Mouse (Mus musculus): Measurements from ENCODE around the gene Fmo3.

Gene Fmo3

DNA sequence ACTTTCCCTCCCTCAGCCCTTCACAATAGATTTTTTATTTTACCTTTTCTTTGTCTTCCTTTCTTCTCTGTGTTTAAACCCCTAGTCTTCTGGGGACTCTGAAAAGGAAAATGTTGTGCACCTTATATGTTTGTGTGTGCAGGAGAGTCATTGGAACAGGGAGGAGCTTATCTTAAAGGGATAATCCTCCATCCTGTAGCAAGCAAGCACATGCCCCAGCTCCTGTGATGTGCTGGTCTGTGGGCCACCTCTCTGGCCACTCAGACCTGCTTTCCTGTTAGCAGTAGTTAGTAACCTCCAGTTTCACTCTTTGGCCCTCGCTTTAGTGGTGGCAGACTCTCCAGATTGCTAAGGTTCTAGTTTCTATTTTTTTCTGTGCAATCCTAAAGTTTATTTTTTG is at the start of gene Fmo3:
Fmo3 (minus strand) TSS at position 101 of the 400 bp plus-strand sequence.
- no peak for DNase-seq

DNA sequence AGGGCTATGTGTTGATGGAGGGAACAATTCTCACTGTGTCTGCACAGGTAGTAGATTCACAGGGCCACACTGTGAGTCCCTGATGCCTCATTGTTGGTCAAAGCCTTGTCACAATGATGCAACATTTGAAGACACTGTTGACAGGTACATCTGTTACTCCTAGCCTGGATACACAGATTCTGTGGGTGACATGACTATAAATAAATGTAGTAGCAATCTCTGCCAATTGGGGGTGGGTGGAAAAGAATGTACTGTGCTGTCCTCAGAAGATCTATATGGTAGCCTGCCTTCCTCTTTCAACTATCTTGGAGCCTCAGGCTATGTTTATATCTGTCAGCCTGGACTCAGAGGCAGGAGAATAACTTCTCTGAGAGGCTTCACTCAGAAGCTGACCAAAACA is 38.7 kb upstream of the Fmo3 start:
- no peak for DNase-seq

DNA sequence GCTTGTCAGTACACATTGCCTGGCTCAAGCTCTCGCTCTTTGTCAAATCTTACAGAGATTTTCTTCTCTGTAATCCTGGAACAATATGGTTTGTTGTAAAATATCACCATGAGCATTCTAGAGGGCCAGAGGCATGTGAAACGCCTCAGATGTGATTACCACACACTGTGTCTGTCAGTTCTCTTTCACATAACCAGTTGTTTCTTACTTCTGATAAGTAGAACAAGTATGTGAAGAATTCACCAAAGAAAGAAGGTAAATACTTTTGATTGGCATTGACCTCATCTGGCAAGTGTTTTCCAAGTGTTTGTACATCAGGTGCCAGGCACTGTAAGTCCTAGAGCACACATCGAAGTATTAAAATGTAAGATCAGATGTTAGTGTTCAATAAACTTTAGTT is 24.9 kb upstream of the Fmo3 start:
- no peak for DNase-seq

DNA sequence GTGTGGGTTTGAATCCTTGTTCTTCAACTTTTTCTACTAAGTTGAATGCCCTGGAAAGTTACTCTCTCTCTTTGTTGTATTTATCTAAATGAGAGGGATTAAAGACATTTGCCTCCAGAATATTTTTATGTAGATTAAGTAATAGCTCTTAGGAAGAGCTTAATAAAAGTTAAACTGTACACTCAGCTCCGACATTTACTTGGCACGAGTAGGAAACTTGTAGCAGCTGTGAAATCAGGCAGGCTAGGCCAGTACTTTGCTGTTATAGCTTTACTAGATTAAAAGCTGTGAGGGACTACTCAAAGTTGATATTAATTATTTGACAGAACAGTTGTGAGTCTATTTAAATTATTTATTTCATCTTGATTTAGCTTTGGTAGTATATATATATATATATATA is 19.2 kb upstream of the Fmo3 start:
- DNase-seq: no peak

DNA sequence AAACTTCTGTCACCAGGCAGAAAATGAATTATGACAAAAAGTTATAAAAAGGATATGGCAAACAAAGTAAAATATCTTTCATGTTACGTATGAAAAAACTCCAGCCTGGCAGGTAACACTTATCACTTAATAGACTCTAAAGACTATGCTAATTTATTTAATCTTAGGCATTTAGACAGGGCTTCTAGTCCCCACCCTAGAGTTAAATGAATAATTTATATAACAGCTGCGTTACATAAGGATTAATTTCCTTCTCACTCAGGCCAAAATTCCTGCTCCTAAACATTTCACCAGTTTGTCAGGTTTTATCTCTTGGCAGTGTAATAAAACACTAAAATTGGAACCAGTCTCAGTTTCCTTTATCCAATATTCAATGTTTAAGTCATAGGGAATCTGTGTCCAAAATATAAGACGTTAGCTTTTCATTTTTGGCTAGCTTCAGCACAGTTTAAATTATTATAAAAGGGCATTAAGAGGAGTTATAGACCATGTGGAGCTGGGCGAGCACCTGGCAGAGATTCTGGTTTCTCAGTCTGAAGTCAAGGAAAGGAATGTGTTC is 17.0 kb upstream of the Fmo3 start:
- DNase-seq: no peak

DNA sequence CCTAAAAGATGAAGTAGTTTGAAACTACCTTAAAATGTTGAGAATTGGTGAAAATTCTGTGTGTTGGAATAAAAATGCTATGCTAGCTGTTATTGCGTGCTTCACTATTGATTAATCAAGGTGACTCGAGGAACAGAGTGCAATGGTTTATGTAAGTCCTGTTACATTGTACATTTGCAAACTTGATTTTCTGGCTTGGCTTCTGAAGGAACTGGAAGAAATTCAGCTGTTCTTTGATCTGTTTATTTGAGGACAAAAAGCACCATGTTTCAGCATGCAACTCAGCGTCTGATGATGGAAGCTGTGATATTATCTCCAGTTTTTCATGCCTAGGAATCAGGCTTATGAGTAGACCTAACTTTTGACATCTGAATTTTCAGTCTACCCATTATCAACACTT is 3.2 kb upstream of the Fmo3 start:
- DNase-seq: no peak

DNA sequence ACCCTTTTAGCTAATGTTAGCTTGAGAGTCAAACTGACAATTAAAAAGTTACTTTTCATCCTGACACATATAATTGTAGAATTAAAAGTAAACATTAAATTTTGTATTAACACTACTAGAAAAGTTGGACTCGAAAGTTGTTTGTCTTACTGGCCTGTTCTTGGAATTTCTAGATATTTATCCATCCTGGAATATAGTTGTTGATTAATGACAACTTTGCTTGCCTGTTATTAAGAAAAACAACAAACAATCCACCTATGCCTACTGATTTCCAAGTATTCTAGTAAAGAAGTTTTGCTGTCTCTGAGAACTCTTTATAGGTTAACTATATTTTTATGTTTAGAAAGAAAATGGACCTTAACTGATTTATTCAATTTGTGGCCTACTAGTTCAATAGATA is 2.4 kb upstream of the Fmo3 start:
- DNase-seq: no peak

DNA sequence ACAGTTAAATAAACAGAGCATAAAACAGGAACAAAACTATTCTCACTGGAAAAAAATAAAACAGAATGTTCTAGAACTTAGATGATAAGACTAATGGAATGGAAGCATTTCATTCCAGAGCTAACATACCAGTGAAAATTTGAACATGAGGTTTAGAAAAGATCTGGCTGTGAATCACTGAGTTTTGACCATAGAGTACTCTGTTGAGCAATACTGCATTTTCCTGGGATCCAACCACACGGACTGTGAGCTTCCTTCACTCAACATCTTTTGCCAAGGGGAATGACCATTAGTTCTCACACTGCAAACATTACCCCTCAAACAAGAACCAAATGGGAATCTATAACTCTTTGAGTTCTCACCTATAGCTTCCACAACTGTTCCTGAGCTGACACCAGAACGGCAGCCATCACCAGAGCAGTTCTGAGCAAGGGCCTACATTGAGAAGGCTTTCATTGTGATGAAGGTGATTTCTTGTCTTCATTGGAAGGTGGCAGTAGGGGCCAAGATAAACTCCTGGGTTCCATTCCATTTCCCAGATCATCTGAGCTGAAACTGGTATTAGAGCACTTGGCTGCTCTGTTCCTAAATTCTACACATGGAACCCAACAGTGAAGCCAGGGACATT is 1.9 kb upstream of the Fmo3 start:
- no peak for DNase-seq

DNA sequence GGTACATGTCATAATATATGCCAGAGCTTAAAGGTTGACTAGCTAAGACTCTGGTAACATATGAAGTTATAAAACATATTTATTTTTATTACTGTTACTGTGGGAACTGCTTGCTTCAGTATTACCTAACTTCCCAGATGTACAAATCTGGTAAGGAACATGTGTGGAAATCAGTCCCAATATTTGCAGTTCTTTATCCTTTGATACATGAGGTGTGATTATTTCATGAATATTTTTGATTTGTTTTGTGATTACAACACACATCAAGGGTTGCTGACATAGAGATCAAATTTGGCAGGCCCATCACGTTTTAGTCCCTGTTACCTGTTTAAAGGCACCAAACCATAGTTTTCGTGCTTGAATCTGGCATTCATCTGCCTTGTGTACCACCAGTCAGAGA is 20.8 kb downstream of the Fmo3 start:
- DNase-seq: no peak

DNA sequence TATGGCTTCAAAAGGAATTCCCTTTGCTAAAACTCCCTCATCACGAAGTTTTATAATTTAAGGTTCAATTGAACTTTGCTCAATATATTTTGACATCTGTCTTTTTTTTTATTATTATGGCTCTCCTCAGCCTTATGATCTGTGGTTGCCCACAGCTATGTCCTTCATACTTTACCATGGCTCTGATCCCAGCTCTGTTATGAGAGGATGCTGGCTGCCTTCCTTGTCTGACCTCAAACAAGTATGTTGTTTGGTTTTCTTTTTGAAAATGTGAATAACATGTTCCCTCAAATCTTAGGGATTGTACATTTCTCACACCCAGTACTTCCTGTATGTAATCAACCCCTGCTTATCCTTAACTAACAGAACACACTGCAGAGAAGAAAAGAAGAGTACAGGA is 26.9 kb downstream of the Fmo3 start:
- DNase-seq: no peak

DNA sequence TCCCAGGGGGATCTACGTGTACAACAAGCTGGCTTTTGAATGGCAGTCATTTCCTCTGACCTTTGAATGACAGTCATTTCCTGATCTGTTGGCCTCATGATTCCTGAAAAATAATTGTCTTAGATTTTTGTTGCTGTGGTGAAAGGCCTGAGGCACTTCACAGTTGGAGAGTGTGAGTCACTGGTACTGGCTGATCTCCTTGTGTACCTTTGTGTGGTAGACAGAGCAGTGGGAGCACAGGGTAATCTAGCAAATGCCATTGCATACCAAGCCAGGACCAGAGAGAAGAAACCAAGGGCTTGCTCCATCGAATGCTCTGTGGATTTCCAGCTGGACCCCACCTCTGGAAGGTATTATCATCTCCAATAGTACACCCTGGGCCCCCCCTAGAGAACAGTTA is 31.2 kb downstream of the Fmo3 start:
- DNase-seq: no peak

DNA sequence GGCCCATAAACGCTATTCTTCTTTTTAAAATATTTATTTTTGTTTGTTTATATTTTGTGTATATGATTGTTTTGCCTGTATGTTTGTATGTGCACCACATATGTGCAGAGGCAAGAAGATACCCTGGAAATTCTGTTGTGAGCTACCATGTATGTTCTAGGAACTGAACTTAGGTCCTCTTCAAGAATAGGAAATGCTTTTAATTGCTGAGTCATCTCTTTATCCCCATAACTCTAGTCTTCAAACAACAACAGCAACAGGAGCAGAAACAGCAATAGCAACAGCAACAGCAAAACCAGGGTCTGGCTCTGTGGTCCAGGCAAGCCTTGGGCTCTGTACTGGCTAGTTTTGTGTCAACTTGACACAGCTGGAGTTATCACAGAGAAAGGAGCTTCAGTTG is 34.6 kb downstream of the Fmo3 start:
- DNase-seq: no peak

DNA sequence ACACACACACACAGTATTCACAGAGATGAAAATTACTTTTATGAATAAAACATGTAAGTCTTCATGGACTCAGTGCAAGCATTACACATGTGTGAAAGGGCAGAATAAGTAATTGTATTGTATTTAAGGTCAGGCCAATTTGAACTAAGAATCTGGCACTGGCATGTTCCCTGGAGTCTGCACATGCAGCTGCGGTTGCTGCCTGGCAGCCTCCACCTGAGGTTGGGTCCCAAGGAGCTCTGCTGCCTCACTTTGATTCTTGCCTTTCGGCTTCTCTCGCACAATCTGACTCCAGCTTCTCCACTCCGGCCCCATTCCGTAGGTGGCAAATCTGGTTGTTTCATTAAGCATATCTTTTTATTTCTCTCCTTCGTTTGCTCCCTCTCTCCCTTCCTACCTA is 36.4 kb downstream of the Fmo3 start:
- no peak for DNase-seq

DNA sequence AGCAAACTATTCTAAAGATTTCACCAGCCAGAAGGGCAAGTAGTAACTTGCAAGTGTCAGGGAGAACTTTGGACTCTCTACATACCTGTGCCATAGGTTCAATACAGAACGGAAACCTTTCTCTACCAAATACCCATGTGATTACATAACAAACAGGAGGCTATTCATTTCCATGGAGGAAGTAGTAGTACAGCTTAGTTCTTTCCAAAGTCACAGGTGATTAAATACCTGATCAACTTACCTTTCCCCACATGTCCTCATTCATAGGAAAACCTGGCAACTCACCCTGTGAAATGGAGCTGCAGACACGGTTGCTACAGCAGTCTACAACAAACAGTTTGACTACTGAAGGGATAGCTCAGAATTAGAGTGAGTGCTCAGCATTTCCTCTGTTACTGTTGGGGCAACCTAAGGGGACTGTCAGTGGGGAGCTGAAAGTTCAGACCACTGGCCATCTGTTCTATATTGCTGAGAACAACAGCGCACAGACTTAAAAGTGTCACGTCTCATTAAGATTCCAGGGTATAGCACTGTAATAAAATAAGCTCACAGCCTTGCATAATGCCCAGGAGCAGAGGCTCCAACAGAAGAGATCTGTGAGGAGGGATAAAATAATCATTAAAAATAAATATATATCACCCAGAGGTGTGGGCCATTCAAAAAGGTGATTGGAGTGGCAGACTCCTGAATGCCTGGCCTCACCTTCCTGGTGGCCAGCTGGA is 37.3 kb downstream of the Fmo3 start:
- no peak for DNase-seq

DNA sequence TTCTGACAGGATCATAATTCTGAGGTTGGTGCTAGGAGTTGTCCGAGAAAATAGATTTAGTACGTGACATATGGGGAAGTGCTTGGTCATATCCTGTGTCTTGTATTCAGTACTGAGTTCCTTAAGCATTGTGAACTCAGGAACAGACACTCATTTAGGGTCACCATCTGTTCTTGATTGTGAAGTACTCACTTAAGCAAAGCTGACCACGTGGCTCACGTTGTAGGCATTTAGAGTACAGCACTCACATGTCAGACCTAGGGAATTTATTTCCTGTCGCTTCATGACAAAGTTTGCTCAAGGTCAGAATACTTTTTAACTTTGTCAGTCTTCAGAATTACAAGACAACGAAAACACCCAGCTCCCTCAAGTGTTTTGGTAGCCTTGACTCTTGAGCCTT is 40.6 kb downstream of the Fmo3 start:
- no peak for DNase-seq

DNA sequence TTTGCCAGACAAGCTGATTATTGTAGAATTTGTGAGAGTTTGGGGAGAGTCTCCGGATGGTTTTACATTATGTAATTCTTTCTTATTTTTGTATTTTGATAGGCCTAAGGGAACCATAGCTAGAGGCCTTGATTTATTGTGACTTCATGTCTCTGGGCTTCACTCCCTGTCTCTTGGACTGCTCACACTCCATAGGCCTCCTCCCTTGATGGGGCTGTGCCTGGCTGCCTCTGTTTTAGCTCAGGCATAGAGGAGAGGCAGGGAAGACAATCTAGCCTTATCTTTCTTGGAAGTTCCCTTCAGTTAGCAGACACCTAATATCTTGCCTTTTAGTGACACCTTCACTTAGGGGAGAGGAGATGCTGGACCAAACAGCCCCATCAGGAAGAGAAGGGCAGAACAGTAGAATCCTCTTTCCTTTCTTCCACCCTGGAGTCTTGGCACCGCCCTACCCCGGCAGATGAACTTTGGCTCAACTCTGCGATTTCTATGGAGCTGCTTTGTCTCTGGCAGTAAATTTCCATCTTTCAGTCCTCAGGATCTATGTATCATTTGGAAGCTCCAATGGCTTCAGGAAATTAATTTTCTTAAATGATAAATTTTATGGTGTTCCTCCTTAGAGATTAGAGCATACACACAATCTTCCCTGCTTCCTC is 45.5 kb downstream of the Fmo3 start:
- peak in 1 of 2 experiments; percentile 2 for DNase-seq

DNA sequence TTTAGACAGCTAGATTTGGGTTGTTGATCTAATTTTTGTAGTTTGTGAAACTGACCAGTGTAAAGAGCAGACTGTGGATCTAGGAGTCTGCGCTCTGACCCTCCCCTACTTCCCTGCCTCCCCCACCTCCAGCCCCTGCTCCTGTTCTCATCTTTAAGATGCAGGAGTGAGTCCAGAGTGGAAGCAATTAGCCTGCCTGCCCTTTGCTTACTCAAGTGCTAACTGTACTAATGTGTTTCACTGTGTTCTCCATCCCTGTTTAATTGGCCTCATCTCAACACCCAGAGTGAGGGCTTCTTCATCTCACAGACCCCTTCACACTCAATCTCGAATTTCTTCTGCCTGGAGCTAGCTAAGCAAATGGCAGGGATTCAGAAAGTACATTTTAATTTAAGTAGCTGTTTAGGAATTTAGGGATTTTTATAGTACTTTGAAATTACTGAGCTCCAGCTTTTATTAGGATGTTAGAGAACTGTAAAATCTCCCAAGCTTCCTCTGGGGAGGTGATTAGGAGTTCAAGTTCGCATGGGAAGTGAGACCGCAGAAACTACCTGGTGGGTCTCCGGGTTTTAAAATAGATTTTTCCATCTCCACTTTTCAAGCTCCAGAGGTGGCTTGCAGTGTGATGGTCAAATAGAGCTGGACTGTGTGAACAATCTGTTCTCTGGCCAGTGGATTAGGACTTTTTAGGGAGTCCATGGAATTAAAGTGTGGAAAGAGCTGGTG is 46.2 kb downstream of the Fmo3 start:
- no peak for DNase-seq

DNA sequence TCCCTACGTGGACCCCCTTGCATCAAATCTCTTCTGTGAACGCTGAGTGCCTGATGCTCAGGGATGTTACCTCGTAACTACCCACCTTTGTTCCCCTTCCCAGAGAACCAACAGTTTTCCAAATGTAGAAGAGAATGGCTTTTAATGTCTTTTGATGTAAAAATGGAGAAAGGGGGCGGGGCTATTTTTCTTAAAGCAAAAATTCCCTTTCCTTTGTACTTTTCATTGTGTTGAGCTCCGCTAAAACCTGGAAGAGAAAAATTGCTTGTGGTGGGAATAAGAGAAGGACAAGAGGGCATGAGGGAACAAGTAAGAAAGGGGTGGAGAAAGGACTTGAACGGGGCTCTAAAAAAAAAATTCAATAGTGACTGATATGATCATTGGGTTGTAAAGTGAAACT is 46.9 kb downstream of the Fmo3 start, which contains the start of gene Fmo6:
Fmo6 (minus strand) TSS at position 101 of the 400 bp plus-strand sequence.
- no peak for DNase-seq

DNA sequence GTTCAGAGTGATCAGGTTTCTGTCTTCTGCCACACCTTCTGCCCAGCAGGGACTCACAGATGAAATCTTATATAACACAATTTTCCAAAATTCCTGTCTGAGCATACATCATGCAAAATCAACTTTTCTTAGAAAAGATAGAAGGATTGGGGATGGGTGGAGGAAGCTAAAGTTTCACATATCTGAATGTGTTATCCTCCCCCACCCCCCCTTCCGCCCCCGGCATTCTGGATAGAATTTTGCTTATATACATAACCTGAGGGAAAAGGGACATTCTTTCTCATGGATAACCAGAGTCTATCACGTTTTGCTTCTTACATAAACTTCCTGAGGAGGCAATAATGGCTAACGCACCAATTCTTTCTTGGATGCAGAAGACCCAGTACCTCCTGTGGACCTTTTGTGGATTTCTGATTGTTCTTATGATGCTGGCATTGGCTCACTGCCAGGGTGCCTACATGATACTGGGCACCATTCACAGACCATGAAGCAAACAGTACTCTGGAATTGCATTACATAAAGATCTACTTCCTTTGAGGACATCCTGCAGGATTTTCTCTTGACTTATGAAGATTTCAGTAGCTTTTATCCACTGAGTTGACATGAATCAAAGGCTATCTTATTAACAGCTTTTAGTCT is 49.8 kb downstream of the Fmo3 start:
- DNase-seq: peak in 1 of 2 experiments; percentile 7

DNA sequence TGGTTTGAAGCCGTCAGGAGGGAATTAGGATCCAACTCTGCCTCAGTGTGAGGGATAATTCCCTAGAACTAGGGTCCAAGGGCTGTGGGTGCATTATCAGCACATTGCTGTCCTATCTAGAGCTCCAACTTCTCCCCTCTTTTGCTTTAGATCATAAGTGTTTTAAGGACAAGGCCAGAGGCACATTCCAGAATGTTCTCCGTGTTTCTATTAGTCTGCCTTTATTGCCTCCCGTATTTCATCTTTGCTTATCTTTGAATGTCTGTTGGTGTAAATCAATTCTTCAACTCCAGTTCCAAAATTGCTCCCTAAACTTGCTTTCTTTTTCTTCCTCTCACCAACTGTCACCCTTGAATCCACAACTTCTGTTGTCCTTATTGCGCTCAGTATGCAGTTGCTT is 51.9 kb downstream of the Fmo3 start:
- no peak for DNase-seq

DNA sequence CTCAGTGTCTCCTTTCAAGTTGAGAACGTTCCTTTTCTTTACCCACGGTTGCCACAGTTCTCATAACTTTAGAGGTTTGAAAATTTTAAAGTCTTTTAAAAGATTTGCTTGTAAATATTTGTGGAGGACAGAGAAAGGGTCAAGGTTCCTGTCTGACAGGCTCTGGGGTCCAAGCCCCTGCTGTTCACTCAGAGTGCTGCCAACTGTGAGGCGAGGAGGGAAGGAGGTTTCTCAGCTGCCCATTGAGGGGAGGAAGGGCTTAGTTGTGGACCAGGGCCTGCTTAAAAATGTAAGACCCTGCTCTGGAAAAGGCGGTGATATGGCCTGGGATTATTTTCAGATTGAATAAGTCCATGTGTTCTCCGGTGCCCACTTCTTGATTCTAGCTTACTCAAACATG is 52.4 kb downstream of the Fmo3 start:
- peak in 1 of 2 experiments; percentile 7 for DNase-seq

DNA sequence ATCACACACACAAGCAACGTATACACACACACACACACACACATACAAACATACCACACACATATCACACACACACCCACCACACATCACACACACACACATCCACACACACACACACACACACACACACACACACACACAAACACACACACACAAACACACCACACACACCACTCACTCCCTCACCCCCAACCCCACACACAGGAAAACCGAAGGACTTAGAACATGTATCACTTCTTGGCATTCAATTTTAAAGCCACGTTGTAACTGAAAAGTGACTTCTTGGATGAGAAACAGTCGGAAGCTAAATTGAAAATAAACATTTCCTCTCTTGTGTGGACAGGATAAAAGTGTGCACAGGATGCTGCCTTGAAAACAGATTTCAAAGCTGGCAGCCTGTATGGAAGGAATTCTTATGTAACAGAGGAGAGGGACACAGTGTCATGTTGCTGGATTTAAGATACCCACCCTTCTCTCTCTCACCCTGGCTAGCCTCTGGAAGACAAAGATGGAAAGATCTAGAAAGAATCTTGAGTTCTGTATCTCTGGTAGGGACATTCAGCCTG is 52.9 kb downstream of the Fmo3 start:
- DNase-seq: no peak
